Mouse (Mus musculus): ENCODE results near the gene Resp18.
"Not testable (repeated sequence)": the region's sequence is repeated elsewhere in the genome, so short reads cannot be mapped to it uniquely, and the experiment has no call there.

The Resp18 gene

GRCm38 (mm10) chr1:75232489-75232888 lies 45.7 kb downstream of the Resp18 start:
- not testable (repeated sequence) for DNase-seq

DNA sequence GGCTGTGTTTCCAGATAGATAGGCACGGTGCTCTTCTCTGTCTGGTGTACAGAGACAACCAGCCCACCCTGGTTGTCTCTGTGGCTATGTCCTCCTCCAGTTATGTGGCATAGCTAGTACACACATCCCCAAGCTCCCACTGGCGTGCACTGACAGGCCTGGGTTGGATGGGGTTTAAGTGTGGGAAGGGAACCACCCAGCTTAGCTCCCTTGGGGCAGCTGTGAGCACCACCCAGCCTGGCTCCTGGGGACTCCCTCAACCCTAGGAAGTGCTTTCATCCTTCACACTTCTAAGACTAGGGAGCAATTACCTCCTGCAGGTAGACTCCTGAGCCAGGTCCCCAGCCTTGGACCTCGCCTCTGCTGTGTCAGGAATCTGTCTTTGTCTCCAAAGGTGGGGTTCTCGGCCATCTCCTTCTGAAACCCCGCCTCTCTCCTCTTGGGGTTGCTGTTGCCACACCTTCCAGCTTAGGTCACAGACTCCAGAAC lies 46.5 kb downstream of the Resp18 start, which contains the start of gene A630095N17Rik:
TSS of gene A630095N17Rik (minus strand) at position 439 of the 489 bp plus-strand sequence.
- DNase-seq: no peak

- DNase-seq: no peak
These were observed 47.0 kb downstream of the Resp18 start for GRCm38 (mm10) chr1:75231224-75231623.

DNA sequence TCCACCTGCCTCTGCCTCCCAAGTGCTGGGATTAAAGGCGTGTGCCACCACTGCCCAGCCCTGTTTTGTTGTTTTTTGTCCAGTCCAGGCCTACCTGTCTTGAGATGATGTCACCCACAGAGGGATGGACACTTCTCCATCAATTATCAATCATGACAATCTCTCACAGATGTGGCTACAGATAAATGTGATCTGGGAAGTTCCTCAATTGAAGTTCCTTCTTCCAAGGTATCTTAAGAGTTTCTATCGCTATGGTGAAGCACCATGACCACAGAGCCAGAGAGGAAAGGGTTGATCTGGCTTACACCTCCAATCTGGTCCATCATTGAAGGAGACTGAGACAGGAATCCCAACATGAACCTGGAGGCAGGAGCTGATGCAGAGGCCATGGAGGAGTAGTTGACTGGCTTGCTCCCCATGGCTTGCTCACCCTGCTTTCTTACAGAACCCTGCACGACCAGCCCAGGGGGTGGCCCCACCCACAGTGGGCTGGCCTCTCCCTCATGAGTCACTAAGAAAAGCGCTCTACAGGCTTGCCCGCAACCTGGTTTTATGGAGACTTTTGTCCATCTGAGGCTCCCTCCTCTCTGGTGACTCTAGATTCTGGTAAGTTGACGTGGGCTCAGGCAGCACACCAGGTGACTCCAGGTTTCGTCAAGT lies 47.8 kb downstream of the Resp18 start:
- no peak for DNase-seq

DNA sequence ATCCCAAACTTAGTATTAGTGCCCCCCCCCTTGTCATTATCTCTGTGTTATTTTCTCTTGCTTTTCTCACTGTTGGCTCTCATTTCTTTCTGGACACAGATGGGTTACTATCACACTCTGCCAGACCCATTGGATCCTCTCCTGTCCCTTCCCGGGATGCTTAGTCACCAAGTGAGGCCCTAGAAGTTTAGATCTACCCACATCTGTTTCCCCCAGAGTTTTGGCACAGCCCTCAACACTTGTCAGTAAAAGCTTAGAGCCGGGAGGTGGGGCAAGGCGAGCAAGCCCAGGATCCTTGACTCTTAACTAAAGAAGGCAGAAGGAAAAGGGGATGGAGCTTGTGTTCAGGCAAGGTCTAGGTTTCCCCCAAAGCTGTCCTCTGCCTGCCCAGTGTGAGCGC lies 49.1 kb downstream of the Resp18 start:
- no peak for DNase-seq

DNA sequence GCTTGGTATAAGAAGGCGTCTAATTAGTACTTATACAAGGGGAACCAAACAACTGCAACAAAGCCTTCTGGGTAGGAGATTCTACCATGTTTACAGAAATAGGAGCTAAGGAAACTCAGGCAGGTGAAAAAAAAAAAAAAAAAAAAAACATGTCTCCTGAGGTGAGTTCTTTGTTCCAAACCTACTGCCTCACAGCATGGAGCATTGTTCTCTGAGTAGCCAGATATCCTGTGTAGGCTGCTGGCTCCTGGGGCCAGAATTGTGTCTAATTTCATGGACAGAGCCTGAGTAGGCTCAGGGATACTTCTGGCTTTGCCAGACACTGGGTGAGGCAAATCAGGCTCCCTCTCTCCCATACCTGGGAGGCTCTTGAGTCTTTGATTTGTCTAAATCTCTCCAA lies 50.6 kb downstream of the Resp18 start:
- no peak for DNase-seq

DNA sequence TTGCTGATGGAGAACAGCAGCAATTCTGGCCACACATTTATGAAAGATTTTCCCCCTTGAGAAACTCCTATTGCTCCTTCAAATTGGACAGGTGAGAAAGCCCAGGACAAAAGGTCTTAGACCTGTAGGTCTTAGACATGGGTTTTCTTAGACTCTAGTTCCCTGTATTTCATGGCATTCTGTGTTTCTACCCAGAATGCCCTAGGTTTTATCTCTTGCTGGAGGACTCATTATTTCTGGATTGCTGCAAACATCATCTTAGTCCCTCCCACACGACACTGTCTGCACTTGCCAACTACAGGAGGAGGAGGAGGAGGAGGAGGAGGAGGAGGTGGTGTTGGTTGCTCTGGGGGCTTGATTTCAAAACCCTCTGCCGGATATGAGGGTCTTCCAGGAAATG lies 52.1 kb downstream of the Resp18 start:
- no peak for DNase-seq

- no peak for DNase-seq
These were observed 52.7 kb downstream of the Resp18 start for GRCm38 (mm10) chr1:75225473-75225872.

DNA sequence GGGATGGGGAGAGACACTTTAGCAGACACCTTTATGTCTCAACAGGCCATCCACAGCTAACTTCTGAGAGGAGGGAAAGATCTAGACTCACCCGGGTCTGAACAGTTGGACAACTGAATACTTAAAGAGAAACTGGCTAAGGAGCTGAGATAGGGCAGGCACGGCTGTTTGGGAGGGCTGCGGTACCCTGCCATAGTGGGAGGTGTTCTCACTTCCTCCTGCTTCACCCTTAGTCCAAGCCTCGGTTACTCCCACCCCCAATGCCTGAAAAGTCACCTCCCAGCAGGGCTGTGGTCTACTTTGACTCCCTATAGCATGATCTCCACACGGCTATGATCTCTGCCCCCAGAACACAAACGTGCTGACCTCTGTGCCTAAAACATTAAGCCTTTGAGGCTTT lies 54.7 kb downstream of the Resp18 start:
- no peak for DNase-seq

DNA sequence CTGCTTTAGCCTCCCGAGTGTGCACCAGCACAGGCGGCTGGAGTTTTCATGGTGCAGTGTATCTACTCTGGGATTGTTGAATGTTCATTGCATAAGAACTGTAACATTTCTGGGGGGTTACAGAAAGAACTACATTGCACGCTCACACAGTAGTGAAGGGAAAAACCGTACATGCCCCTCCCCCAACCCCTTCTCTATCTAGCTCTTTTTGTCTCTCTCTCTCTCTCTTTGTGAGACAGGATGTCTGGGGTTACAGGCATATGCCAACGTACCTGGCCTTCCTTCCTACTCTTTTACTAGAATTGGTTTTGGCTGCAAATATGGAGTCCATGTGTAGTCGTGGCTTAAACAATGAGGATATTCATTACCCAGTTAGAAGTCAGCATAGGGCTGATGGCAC lies 55.3 kb downstream of the Resp18 start:
- no peak for DNase-seq
